Mouse (Mus musculus) midbrain, embryonic 10.5 days (tissue): ENCODE data around the gene Homer3. TPM values are rescaled to one million over a fixed set of nuclear protein-coding genes. Genes with fewer than 3 reads are reported as not detected.

Experiments
- DNase-seq: peaks from one replicate; pipeline ENCODE4 v3.0.0-alpha.2; 2017; ENCODE audit warnings: low spot score
- H3K27ac ChIP-seq: fragments of 300-500 bp; sonication (generic); replicated peaks from 2 replicates; pipeline ENCODE4 v1.5.1; 2016; ENCODE audit warnings: mild to moderate bottlenecking
- H3K27me3 ChIP-seq: fragments of 300-500 bp; sonication (generic); 2 replicates; pipeline ENCODE4 v1.6.1; 2016; ENCODE audit warnings: low read depth, mild to moderate bottlenecking; ENCODE audit not compliant: poor library complexity, severe bottlenecking
- H3K36me3 ChIP-seq: fragments of 300-500 bp; sonication (generic); 2 replicates; pipeline ENCODE4 v1.6.1; 2016; ENCODE audit warnings: mild to moderate bottlenecking, moderate library complexity
- H3K4me1 ChIP-seq: fragments of 300-500 bp; sonication (generic); 2 replicates; pipeline ENCODE4 v1.6.1; 2016
- H3K4me3 ChIP-seq: fragments of 300-500 bp; sonication (generic); 2 replicates; pipeline ENCODE4 v1.5.1; 2016; ENCODE audit warnings: mild to moderate bottlenecking, moderate library complexity
- H3K9me3 ChIP-seq: fragments of 300-500 bp; sonication (generic); replicated peaks from 2 replicates; pipeline ENCODE4 v1.6.1; 2016; ENCODE audit warnings: mild to moderate bottlenecking
- WGBS: fragments of 180-500 bp; shearing (Covaris S2); methylation state at CpG from one replicate; pipeline ENCODE4 v1.1.7; 2016; 5-methylcytosine and 5-hydroxymethylcytosine counted together
- polyA plus RNA-seq: library from polyadenylated mRNA; unstranded; fragments of >200 nt; fragmentation: Nextera tagmentation; extraction: Ambion mirVana; gene quantifications from 2 replicates; pipeline ENCODE4 v1.2.1, GENCODE M21; 2016

Homer3 gene
- polyA plus RNA-seq, 1 experiment from 2014 or later, result 111 TPM

DNA sequence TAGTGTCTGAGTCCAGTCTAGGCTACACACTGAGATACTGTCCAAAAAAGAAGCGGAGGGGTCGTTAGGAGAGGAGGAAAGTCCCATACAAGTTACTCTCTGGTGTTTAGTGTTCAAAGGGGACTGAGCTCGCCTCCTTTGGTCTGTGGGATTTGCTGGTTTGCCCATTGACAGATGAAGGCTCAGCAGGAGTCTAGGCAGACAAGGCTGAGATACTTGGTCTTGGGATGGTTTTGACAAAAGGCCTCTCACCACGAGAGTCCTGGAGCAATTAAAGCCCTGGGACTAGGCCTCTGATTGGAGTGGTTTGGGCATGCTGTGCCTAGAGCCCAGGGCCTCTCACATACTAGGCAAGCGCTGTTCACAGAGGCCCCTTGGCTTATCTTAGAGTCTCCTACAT, 14.3 kb upstream of the Homer3 start:
- Histone ChIP-seq H3K36me3 (peaks cover 38% of the 10 kb centered on the region), H3K9me3 (no peaks in the 10 kb centered on the region), H3K27ac (no peak overlapping the region), H3K4me3 (no peak overlapping the region), H3K27me3 (no peaks in the 10 kb centered on the region), H3K4me1 (peaks cover 27% of the 10 kb centered on the region)
- no peak for DNase-seq
- 54% methylated on average over 5 of the region's 5 CpGs for WGBS

DNA sequence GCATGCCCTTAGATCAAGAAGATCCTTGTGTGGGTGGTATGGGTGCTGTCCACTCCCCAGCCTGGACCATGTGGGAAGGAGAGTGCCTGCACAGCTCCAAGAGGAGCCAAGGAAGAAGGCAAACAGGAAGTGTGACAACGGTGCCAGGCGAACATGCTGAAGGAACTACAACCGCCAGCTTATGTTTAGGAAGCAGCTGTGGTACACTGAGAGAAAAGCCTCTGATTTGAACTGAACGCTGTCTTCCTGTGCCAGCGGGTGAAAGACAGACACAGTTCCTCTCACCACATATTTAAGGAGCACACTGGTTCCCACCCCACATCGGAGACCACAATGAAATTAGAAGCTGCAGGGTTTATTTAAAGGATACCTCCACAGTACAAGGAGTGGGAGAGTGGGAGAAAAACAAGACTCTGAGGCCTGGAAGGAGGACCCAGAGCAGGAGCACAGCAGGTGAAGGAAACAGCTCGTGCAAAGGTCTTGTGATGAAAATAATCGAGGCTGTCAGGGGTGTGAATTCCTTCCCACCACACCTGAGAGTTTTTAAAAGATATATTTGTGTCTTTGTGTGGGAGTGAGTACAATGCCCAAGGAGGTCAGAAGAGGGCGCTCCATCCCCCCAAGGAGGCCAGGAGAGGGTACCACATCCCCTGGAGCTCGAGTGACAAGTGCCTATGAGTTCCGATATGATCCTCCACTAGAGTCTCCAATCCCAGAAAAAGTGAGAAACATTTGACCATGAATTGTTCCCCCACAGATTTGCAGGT, 13.6 kb upstream of the Homer3 start:
- WGBS, result 63% methylated on average over 11 of the region's 11 CpGs
- 0 out of 2 replicates have a peak overlapping the region, but pooled peaks have one; percentile 23 for H3K27ac ChIP-seq
- H3K36me3 ChIP-seq, result peaks cover 31% of the 10 kb centered on the region
- H3K4me1 ChIP-seq, result peaks cover 27% of the 10 kb centered on the region
- no peak overlapping the region for H3K4me3 ChIP-seq
- H3K9me3 ChIP-seq, result no peaks in the 10 kb centered on the region
- no peaks in the 10 kb centered on the region for H3K27me3 ChIP-seq
- no peak for DNase-seq

DNA sequence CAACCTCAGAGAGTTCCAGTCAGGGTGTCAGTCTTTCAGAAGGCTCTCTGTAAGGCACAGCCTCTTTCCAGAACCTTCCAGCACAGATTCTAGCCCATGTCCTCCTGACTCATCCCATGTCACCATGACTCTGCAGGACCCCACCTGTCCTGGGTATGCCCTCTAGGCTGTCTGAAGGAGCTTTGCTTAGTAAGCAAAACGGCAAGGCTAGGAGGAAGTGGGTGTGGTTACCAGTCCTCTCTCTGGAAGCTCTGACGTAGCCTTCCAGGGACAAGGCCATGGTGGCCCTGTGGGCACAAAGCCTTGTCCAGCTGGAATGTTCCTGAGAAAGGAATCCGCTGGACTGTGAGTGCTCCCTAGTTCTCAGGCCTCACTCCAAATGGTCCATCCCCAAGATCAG, 9.7 kb upstream of the Homer3 start:
- 66% methylated on average over 3 of the region's 3 CpGs for WGBS

DNA sequence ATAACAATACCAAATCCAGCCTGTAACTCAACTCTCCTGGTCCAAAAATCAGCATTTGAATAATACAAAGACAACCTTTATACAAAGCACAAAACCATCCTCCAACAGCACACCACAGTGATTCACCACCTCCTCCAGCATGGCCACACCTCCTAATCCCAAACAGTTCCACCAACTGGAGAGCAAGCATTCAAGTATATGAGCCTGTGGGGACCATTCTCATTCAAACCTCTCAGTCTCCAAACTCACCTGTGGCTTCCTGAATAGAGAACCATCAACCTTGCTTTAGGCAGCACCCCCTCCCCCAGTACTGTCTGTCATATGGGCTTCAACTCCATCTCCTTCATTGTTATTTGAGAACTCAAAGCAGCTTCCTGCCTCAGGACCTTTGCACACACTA, 8.3 kb upstream of the Homer3 start:
- no peak for DNase-seq
- H3K4me1 ChIP-seq, result peaks cover 16% of the 10 kb centered on the region
- H3K9me3 ChIP-seq, result no peaks in the 10 kb centered on the region
- no peak overlapping the region for H3K4me3 ChIP-seq
- H3K27me3 ChIP-seq, result no peaks in the 10 kb centered on the region
- H3K27ac ChIP-seq, result no peak overlapping the region
- H3K36me3 ChIP-seq, result no peaks in the 10 kb centered on the region

More for the DNA sequence above, 9.7 kb upstream of the Homer3 start:
- Histone ChIP-seq H3K9me3 (no peaks in the 10 kb centered on the region), H3K4me1 (peaks cover 25% of the 10 kb centered on the region), H3K27ac (no peak overlapping the region), H3K4me3 (no peak overlapping the region), H3K27me3 (no peaks in the 10 kb centered on the region), H3K36me3 (no peaks in the 10 kb centered on the region)
- no peak for DNase-seq

DNA sequence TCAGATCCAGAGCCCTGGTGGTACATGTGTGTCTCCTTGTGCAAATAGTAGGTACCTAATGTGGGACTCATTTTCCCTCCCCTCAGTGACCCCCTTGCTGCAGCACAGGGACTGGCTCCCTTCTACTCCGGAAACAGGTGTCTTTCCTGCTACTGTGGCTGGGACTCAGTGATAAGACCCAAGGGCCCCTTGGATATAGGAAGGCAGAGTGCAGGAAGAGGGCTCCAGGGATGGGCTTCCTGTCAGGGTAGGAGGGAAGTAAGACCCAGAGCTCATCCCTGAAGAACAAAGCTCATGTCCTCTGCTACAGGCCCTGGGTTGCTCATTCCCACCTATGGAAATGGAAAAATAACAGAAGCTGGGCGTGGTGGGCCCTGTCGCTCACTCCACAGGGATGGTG, 6.2 kb upstream of the Homer3 start:
- Histone ChIP-seq H3K4me3 (no peak overlapping the region), H3K27ac (no peak overlapping the region), H3K36me3 (no peaks in the 10 kb centered on the region), H3K9me3 (no peaks in the 10 kb centered on the region), H3K27me3 (no peaks in the 10 kb centered on the region), H3K4me1 (peaks cover 27% of the 10 kb centered on the region)
- 95% methylated on average over 3 of the region's 3 CpGs for WGBS
- no peak for DNase-seq

DNA sequence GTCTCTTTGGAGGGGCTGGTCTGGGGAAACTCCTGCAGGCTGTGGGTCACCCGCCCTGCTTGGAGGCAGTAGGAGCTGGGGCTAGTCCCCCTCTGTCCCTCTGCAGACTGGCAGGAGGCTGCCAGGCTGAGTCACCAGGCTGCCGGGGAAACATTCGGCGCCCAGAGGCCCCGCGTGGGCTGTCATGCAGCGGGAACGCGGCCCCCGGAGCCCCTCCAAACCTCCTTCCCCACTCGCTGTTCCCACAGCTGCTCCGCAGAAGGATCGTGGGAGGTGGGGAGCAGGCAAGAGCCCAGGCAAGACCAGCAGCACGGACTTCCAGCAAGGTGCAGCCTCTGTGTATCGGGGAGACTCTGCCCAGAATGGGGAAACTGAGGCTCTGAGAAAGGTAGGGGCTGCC, 4.5 kb upstream of the Homer3 start:
- no peak overlapping the region; the same call in 1 of the 2 replicates for H3K4me3 ChIP-seq
- 77% methylated on average over 15 of the region's 15 CpGs for WGBS
- H3K9me3 ChIP-seq, result no peaks in the 10 kb centered on the region
- no peak for DNase-seq
- no peaks in the 10 kb centered on the region for H3K27me3 ChIP-seq
- H3K36me3 ChIP-seq, result no peaks in the 10 kb centered on the region
- peak overlapping the region; percentile 55 for H3K27ac ChIP-seq
- H3K4me1 ChIP-seq, result peaks cover 34% of the 10 kb centered on the region

DNA sequence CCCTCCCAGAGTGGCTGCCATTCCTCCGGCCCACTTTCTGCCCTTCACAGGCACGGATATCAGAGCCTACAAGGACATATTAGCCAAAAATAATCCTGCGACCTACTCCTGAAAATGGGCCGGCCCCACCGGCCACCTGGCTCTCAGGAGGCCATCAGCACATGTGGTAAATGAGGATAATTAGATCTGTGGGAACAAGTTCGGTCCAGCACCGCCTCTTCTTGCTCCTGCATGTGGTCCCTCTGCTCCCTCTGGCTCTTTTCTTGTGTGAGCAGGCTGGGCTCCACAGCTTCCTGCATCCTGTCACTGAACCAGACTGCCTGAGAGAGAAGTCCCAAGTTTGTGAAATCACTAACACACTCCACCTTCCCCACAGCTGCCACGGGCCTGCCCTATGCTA, 3.4 kb upstream of the Homer3 start:
- WGBS, result 71% methylated on average over 8 of the region's 8 CpGs
- H3K4me3 ChIP-seq, result no peak overlapping the region
- no peaks in the 10 kb centered on the region for H3K9me3 ChIP-seq
- no peak overlapping the region for H3K27ac ChIP-seq
- H3K36me3 ChIP-seq, result no peaks in the 10 kb centered on the region; the same call in 1 of the 2 replicates
- no peak for DNase-seq
- no peaks in the 10 kb centered on the region for H3K27me3 ChIP-seq
- peaks cover 42% of the 10 kb centered on the region for H3K4me1 ChIP-seq

DNA sequence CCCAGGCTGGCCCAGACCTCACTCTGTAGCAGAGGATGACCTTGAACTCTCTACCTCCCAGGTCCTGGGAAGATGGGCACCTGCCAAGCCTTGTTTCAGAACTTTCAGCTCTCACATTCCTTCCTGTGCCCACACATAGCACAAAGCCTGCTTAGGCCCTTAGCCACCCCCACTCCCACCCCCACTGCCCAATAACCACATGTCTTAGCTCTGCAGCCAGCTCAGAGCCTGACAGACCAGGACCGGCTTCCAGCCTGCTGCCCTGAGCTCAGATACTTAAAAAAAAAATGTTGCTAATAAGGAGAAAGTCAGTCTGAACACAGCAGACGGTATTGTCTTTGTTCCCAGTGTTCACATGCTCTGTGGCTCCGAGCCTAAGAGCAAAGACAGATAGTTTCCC, 1.6 kb upstream of the Homer3 start:
- DNase-seq, result no peak
- H3K27me3 ChIP-seq, result no peaks in the 10 kb centered on the region
- H3K27ac ChIP-seq, result peak overlapping the region; percentile 97
- H3K36me3 ChIP-seq, result peaks cover 17% of the 10 kb centered on the region
- no peak overlapping the region for H3K4me3 ChIP-seq
- H3K9me3 ChIP-seq, result peaks cover 3% of the 10 kb centered on the region; the same call in 1 of the 2 replicates
- 53% methylated on average over 3 of the region's 3 CpGs for WGBS
- H3K4me1 ChIP-seq, result peaks cover 50% of the 10 kb centered on the region

DNA sequence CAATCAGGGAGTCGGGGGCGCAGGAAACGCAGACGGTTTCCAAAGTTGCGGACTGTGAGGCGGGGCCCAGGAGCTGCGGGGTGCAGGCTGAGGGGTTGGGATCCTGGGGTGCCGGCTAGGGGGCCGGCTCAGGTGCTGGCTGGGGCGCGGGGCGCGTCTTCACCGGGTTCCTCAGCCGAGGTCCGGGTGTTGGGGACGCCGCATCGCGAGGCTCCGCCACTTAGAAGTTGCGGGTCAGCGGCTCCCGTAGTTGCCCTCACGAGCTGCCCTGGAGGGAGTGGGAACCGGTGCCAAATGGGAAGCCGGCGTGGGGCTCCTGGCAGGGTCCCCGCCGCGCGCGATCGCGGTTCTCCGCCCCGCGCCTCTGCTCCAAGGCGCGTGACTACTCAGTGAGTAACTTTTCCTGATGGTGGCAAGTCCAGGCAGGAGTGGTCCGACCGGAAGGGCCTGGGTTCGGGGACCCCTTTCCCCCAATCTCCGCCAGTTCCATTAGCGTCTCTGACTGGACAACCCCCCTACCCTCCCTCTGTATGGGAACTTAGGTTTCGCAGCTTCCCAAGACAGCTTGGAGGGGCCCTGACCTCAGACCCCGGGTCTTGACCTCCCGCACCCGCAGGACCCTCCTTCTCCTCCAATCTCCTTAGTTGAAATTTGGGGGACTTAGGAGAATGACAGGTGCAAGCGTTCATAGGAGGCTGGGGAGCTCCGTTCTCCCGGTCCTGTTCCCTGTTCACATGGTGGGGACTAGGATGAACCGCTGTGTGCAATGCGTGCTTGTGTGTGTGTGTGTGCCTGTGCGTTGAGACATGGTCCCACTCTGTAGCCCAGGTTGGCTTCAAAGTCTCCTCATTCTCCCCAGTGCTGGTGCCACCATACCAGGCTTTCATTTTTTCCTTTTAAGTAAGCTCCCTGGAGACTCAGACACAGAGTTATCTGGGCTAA, 780 bp downstream of the Homer3 start:
- H3K4me1 ChIP-seq, result peaks cover 44% of the 10 kb centered on the region
- H3K27ac ChIP-seq, result peak overlapping the region; percentile 97
- H3K9me3 ChIP-seq, result peaks cover 14% of the 10 kb centered on the region
- DNase-seq, result peak; percentile 45
- H3K27me3 ChIP-seq, result no peaks in the 10 kb centered on the region
- H3K36me3 ChIP-seq, result peaks cover 41% of the 10 kb centered on the region
- peak overlapping the region; percentile 89 for H3K4me3 ChIP-seq
- WGBS, result 2% methylated on average over 55 of the region's 55 CpGs

DNA sequence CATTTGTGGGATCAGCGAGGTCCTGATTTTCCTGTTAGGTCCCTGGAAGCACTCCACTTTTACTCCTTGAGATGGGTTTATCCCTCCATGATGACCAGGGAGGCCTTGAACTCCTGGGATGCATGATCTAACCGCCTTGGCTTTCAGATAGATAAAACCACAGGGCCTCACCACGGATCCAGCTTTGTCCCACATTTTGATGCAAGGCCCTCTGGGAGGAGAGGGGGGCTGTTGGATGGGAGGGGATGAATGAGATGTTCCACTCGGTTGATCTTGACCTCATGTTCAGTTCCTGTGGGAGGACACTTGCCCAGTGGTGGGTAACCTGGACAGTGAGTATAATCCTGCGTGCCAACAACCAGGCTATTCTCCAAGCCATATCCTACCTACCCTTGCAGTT, 1.8 kb downstream of the Homer3 start:
- Histone ChIP-seq H3K36me3 (peaks cover 51% of the 10 kb centered on the region), H3K4me1 (peaks cover 43% of the 10 kb centered on the region), H3K9me3 (peaks cover 14% of the 10 kb centered on the region), H3K27ac (no peak overlapping the region; the same call in 1 of the 2 replicates), H3K4me3 (peak overlapping the region; percentile 89), H3K27me3 (no peaks in the 10 kb centered on the region)
- WGBS, result 81% methylated on average over 5 of the region's 5 CpGs
- DNase-seq, result no peak

DNA sequence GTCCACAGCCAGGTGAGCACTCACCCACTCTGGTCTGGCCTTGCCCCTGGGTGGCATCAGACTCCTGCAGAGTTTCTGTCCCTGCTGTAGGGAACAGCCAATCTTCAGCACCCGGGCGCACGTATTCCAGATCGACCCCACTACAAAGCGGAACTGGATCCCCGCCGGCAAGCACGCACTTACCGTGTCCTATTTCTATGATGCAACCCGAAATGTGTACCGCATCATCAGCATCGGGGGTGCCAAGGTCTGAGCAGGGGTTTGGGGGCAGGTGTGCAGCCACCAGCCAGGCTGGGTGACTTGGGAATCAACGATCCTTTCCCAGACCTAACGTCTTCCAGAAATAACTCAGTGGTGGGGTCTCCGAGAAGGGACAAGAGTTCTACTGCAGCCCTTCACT, 2.7 kb downstream of the Homer3 start:
- peak overlapping the region; percentile 89; the same call in 1 of the 2 replicates for H3K4me3 ChIP-seq
- H3K27ac ChIP-seq, result no peak overlapping the region
- peaks cover 14% of the 10 kb centered on the region for H3K9me3 ChIP-seq
- H3K27me3 ChIP-seq, result no peaks in the 10 kb centered on the region
- peaks cover 43% of the 10 kb centered on the region for H3K4me1 ChIP-seq
- H3K36me3 ChIP-seq, result peaks cover 60% of the 10 kb centered on the region
- DNase-seq, result no peak
- WGBS, result 95% methylated on average over 15 of the region's 15 CpGs

DNA sequence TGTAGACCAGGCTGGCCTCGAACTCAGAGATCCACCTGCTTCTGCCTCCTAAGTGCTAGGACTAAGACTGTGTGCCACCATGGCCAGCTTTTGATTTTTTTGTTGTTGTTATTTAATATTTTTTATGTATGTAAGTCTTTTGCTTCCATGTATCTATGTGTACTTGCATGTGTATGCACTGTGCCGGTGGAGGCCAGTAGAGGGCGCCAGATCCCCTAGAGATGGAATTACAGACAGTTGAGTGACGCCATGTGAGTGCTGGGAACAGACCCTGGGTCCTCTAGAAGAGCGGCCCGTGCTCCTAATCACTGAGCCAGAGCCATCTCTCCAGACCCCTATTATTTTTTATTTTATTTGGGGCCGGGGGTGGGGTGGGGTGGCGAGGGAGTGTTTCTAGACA, 4.1 kb downstream of the Homer3 start:
- Histone ChIP-seq H3K36me3 (peaks cover 75% of the 10 kb centered on the region), H3K27me3 (no peaks in the 10 kb centered on the region), H3K27ac (no peak overlapping the region), H3K4me3 (no peak overlapping the region), H3K4me1 (peaks cover 29% of the 10 kb centered on the region), H3K9me3 (peaks cover 14% of the 10 kb centered on the region)
- DNase-seq, result no peak
- 90% methylated on average over 8 of the region's 8 CpGs for WGBS

DNA sequence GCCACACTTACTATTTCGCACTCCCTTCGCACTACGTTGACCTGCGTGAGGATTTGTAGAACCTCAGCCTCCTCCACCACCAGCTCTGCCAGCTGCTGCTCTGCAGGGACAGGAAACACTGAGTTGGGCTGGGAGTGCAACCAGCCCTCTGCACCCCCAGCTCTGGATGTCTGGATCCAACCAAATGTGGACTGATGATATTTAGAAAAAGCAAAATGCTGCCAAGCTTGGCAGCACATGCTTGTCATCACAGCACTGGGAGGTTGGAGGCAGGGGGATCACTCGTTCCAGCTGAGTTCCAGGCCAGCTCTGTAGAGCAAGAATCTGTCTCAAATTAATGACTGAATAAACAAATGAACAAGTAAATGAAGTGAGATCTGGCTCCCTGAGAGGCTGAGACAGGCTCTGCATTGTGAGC, 11.4 kb downstream of the Homer3 start:
- H3K36me3 ChIP-seq, result peaks cover 98% of the 10 kb centered on the region
- H3K27ac ChIP-seq, result no peak overlapping the region
- H3K4me1 ChIP-seq, result no peaks in the 10 kb centered on the region
- WGBS, result 95% methylated on average over 5 of the region's 5 CpGs
- H3K27me3 ChIP-seq, result no peaks in the 10 kb centered on the region
- H3K9me3 ChIP-seq, result no peaks in the 10 kb centered on the region
- no peak for DNase-seq
- H3K4me3 ChIP-seq, result no peak overlapping the region
